Mouse (Mus musculus) lung, postnatal 0 days (tissue): ENCODE results near the gene Srsf3. TPM values are rescaled to one million over a fixed set of nuclear protein-coding genes. Genes with fewer than 3 reads are reported as not detected.
"Not testable (repeated sequence)": the region's sequence is repeated elsewhere in the genome, so short reads cannot be mapped to it uniquely, and the experiment has no call there.

Experiments used
- ATAC-seq: fragments of 200-750 bp; cut with Nextera tagmentation; 2 replicates; pipeline ENCODE4 v1.8.0; 2017; ENCODE audit warnings: moderate library complexity
- DNase-seq: peaks from one replicate; pipeline ENCODE4 v3.0.0-alpha.2; 2016; ENCODE audit warnings: low spot score
- H3K27ac ChIP-seq: fragments of 300-500 bp; sonication (generic); 2 replicates; pipeline ENCODE4 v1.5.1; 2014; ENCODE audit warnings: antibody characterized with exemption, mild to moderate bottlenecking, low read length, mixed read lengths
- H3K27me3 ChIP-seq: fragments of 300-500 bp; sonication (generic); replicated peaks from 2 replicates; pipeline ENCODE4 v1.6.1; 2014; ENCODE audit warnings: low read length, mixed read lengths; ENCODE audit not compliant: insufficient read depth
- H3K36me3 ChIP-seq: fragments of 300-500 bp; sonication (generic); 2 replicates; pipeline ENCODE4 v1.6.1; 2014; ENCODE audit warnings: low read length, mixed read lengths; ENCODE audit not compliant: insufficient read depth
- H3K4me1 ChIP-seq: fragments of 300-500 bp; sonication (generic); 2 replicates; pipeline ENCODE4 v1.6.1; 2014; ENCODE audit warnings: antibody characterized with exemption, low read depth, low read length, mixed read lengths; ENCODE audit not compliant: insufficient read depth
- H3K4me2 ChIP-seq: fragments of 300-500 bp; sonication (generic); replicated peaks from 2 replicates; pipeline ENCODE4 v1.6.1; 2014; ENCODE audit warnings: low read depth, mild to moderate bottlenecking, low read length, moderate library complexity, mixed read lengths
- H3K4me3 ChIP-seq: fragments of 300-500 bp; sonication (generic); 2 replicates; pipeline ENCODE4 v1.5.1; 2014; ENCODE audit warnings: low read depth, low read length
- H3K9ac ChIP-seq: fragments of 300-500 bp; sonication (generic); replicated peaks from 2 replicates; pipeline ENCODE4 v1.6.1; 2014; ENCODE audit warnings: low read depth, mild to moderate bottlenecking
- H3K9me3 ChIP-seq: fragments of 300-500 bp; sonication (generic); 2 replicates; pipeline ENCODE4 v1.6.1; 2016; ENCODE audit warnings: low read length, mixed read lengths
- CTCF ChIP-seq: IDR thresholded peaks from 2 replicates; pipeline ENCODE4 v1.5.1; 2016; ENCODE audit warnings: antibody characterized with exemption, mild to moderate bottlenecking
- EP300 ChIP-seq: IDR thresholded peaks from 2 replicates; pipeline ENCODE4 v1.6.1; 2016; ENCODE audit warnings: antibody characterized with exemption, mild to moderate bottlenecking, control low read depth
- WGBS: fragments of 180-500 bp; shearing (Covaris S2); extraction: QIAGEN DNeasy Blood & Tissue Kit; methylation state at CpG from one replicate; pipeline ENCODE4 v1.1.7; 2014; 5-methylcytosine and 5-hydroxymethylcytosine counted together
- polyA plus RNA-seq: library from polyadenylated mRNA; unstranded; fragments of >200 nt; fragmentation: Nextera tagmentation; extraction: Ambion mirVana; gene quantifications from 2 replicates; pipeline ENCODE4 v1.2.1, GENCODE M21; 2015

The Srsf3 gene
- polyA plus RNA-seq, 1 experiment from 2014 or later: 229 TPM

GRCm38 (mm10) chr17:29030321-29031034, 1.9 kb upstream of the Srsf3 start:
- Histone ChIP-seq H3K4me1 (peaks cover 4% of the 10 kb centered on the region; the same call in 1 of the 2 replicates), H3K36me3 (no peaks in the 10 kb centered on the region), H3K4me2 (no peak overlapping the region), H3K9ac (no peak overlapping the region), H3K27me3 (no peaks in the 10 kb centered on the region), H3K4me3 (no peak overlapping the region), H3K27ac (no peak overlapping the region), H3K9me3 (no peaks in the 10 kb centered on the region)
- no peak; the same call in 1 of the 2 replicates for TF ChIP-seq CTCF
- TF ChIP-seq EP300: no peak
- no peak for DNase-seq
- no peak for ATAC-seq
- 76% methylated on average over 6 of the region's 6 CpGs for WGBS

DNA sequence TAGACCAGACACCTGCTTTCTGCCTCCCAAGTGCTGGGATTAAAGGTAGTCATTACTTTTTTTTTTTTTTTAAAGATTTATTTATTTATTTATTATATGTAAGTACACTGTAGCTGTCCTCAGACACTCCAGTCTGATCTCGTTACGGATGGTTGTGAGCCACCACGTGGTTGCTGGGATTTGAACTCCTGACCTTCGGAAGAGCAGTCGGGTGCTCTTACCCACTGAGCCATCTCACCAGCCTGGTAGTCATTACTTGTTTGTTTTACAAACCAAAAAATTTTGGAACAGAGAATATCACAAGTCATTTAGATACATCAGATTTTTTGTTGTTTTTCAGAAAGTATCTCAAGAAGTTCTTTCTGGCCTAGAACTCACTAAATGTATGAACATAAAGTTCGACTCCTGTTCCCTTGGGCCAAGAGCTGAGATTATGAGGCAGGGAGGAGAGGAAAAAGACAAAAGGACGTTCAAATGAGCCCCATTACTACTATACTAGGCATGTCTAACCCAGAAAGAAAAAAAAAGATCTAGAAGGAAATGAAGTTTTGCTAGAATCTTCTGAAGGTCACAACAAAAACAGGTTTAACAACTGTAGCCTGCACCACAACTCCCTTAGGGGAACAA, 1.2 kb upstream of the Srsf3 start:
- not testable (repeated sequence) for H3K9me3 ChIP-seq, H3K4me1 ChIP-seq, H3K27me3 ChIP-seq, DNase-seq, H3K36me3 ChIP-seq, ATAC-seq
- H3K4me2 ChIP-seq: peak overlapping the region; percentile 51
- WGBS: 46% methylated on average over 7 of the region's 7 CpGs
- H3K4me3 ChIP-seq: peak overlapping the region; percentile 91; the same call in 1 of the 2 replicates
- peak overlapping the region; percentile 96 for H3K9ac ChIP-seq
- peak overlapping the region; percentile 97 for H3K27ac ChIP-seq

GRCm38 (mm10) chr17:29031771-29032273, 606 bp upstream of the Srsf3 start:
- H3K4me1 ChIP-seq: peaks cover 4% of the 10 kb centered on the region; the same call in 1 of the 2 replicates
- TF ChIP-seq CTCF: no peak
- no peak for TF ChIP-seq EP300
- ATAC-seq (peak; percentile 16), DNase-seq (no peak)
- under 1% methylated on average over 26 of the region's 26 CpGs for WGBS
- no peaks in the 10 kb centered on the region for H3K9me3 ChIP-seq
- H3K27me3 ChIP-seq: no peaks in the 10 kb centered on the region
- peak overlapping the region; percentile 96 for H3K9ac ChIP-seq
- peak overlapping the region; percentile 51 for H3K4me2 ChIP-seq
- H3K27ac ChIP-seq: peak overlapping the region; percentile 97
- H3K4me3 ChIP-seq: peak overlapping the region; percentile 91
- H3K36me3 ChIP-seq: peaks cover 5% of the 10 kb centered on the region; the same call in 1 of the 2 replicates

DNA sequence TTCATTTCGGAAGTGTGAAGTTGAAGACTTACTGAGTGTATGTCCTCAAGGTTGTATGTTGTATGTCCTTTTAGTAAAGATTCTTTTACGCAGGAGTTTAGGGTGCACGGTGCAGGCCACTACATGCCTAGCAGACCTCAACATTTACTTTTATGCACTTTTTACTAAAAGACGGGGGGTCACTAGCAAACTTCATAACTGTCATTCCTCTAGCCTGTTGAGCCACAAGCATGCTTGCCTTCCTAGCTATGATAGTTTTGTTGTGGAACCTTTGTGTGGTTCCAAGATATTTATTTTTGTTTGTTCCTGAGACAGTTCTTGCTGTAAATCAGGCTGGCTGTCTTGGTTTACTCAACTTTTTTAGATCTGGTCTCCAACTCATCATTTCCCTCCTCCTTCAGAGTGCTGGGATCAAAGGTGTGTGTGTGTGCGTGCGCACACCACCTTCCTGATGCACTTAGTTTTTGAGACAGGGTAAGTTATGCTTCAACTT, 1.2 kb downstream of the Srsf3 start:
- no peaks in the 10 kb centered on the region for H3K9me3 ChIP-seq
- peak overlapping the region; percentile 97 for H3K27ac ChIP-seq
- H3K27me3 ChIP-seq: no peaks in the 10 kb centered on the region
- peak overlapping the region; percentile 63 for H3K4me2 ChIP-seq
- DNase-seq (no peak), ATAC-seq (no peak)
- peak overlapping the region; percentile 96 for H3K9ac ChIP-seq
- TF ChIP-seq CTCF: no peak
- TF ChIP-seq EP300: no peak
- WGBS: 0% methylated on average over 6 of the region's 6 CpGs
- peaks cover 4% of the 10 kb centered on the region; the same call in 1 of the 2 replicates for H3K4me1 ChIP-seq
- H3K36me3 ChIP-seq: peaks cover 8% of the 10 kb centered on the region; the same call in 1 of the 2 replicates
- peak overlapping the region; percentile 91 for H3K4me3 ChIP-seq

DNA sequence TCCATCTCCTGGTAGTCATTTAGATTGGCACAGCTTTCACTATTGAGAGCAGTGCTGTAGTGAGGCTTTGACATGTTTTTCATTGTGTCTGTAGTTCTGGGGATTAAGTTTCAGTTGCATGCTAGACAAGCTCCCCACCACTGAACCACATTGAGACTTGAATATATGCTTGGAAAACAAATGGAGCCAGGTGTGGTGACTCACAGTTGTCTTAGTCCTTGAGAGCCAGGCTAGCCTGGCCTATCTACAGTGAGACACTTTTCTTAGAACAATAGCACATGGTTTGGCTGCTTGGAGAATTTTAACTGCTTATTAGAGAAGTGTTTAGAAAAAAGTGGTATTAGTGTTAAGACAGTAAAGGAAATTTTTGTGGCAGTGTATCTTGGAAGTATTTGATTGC, 1.8 kb downstream of the Srsf3 start:
- Histone ChIP-seq H3K9ac (peak overlapping the region; percentile 96), H3K4me3 (peak overlapping the region; percentile 91), H3K4me1 (peaks cover 4% of the 10 kb centered on the region; the same call in 1 of the 2 replicates), H3K4me2 (peak overlapping the region; percentile 63), H3K27me3 (no peaks in the 10 kb centered on the region), H3K9me3 (no peaks in the 10 kb centered on the region), H3K27ac (peak overlapping the region; percentile 97), H3K36me3 (peaks cover 15% of the 10 kb centered on the region; the same call in 1 of the 2 replicates)
- ATAC-seq (no peak), DNase-seq (peak; percentile 60)
- TF ChIP-seq EP300: no peak

GRCm38 (mm10) chr17:29035506-29035905, 3.1 kb downstream of the Srsf3 start:
- Histone ChIP-seq H3K27me3 (no peaks in the 10 kb centered on the region), H3K27ac (no peak overlapping the region), H3K4me2 (peak overlapping the region; percentile 63), H3K4me3 (peak overlapping the region; percentile 16; the same call in 1 of the 2 replicates), H3K4me1 (peaks cover 4% of the 10 kb centered on the region; the same call in 1 of the 2 replicates), H3K36me3 (peaks cover 27% of the 10 kb centered on the region), H3K9ac (no peak overlapping the region), H3K9me3 (no peaks in the 10 kb centered on the region)
- ATAC-seq (no peak), DNase-seq (no peak)
- no peak for TF ChIP-seq EP300
- TF ChIP-seq CTCF: no peak
